Mouse (Mus musculus) lung, embryonic 15.5 days (tissue): ENCODE data around the gene Lysmd3. TPM values are rescaled to one million over a fixed set of nuclear protein-coding genes. Genes with fewer than 3 reads are reported as not detected.
A peak's percentile ranks its signal among the peaks of the same experiment; 100 is the strongest.

Experiments used
- ATAC-seq: fragments of 200-750 bp; cut with Nextera tagmentation; 2 replicates; pipeline ENCODE4 v1.8.0; 2017; ENCODE audit warnings: moderate number of reproducible peaks, borderline replicate concordance; ENCODE audit not compliant: low FRiP score, low TSS enrichment; ENCODE audit errors: extremely low read depth
- H3K27ac ChIP-seq: fragments of 300-500 bp; sonication (generic); 2 replicates; pipeline ENCODE4 v1.5.1; 2015; ENCODE audit warnings: moderate library complexity, mild to moderate bottlenecking, inconsistent platforms
- H3K27me3 ChIP-seq: fragments of 300-500 bp; sonication (generic); 2 replicates; pipeline ENCODE4 v1.6.1; 2015; ENCODE audit warnings: inconsistent platforms
- H3K36me3 ChIP-seq: fragments of 300-500 bp; sonication (generic); 2 replicates; pipeline ENCODE4 v1.6.1; 2015; ENCODE audit warnings: inconsistent platforms
- H3K4me1 ChIP-seq: fragments of 300-500 bp; sonication (generic); 2 replicates; pipeline ENCODE4 v1.6.1; 2015; ENCODE audit warnings: inconsistent platforms
- H3K4me2 ChIP-seq: fragments of 300-500 bp; sonication (generic); 2 replicates; pipeline ENCODE4 v1.6.1; 2015; ENCODE audit warnings: inconsistent platforms, mild to moderate bottlenecking, moderate library complexity
- H3K4me3 ChIP-seq: fragments of 300-500 bp; sonication (generic); 2 replicates; pipeline ENCODE4 v1.5.1; 2015; ENCODE audit warnings: mild to moderate bottlenecking, inconsistent platforms
- H3K9ac ChIP-seq: fragments of 300-500 bp; sonication (generic); 2 replicates; pipeline ENCODE4 v1.6.1; 2015; ENCODE audit warnings: inconsistent platforms
- H3K9me3 ChIP-seq: fragments of 300-500 bp; sonication (generic); 2 replicates; pipeline ENCODE4 v1.6.1; 2016; ENCODE audit warnings: inconsistent platforms
- WGBS: fragments of 180-500 bp; shearing (Covaris S2); methylation state at CpG from one replicate; pipeline ENCODE4 v1.1.7; 2015; 5-methylcytosine and 5-hydroxymethylcytosine counted together
- polyA plus RNA-seq: library from polyadenylated mRNA; unstranded; fragments of >200 nt; fragmentation: Nextera tagmentation; extraction: Ambion mirVana; gene quantifications from 2 replicates; pipeline ENCODE4 v1.2.1, GENCODE M21; 2015

The Lysmd3 gene
- polyA plus RNA-seq, 1 experiment from 2014 or later: 27.7 TPM

DNA sequence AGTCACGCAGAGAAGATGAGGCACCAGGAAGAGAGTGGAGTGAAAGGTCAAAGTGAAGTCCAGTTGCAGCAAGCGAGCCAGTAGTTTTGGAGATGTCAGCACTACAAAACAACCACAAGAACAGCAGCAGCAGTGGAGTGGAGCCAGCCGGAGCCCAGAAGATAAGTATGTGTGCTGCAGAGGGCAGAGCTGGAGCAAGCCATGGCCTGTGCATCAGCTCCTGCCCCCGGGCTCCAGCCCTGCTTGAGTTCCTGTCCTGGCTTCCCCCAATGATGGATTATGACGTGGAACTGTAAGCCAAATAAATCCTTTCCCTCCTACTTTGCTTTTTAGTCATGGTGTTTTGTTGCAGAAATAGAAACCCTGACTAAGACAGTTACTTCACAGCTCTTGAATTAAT is 26.8 kb downstream of the Lysmd3 start:
- no peaks in the 10 kb centered on the region for H3K9me3 ChIP-seq
- H3K27me3 ChIP-seq: no peaks in the 10 kb centered on the region
- no peak overlapping the region for H3K4me3 ChIP-seq
- WGBS: 69% methylated on average over 5 of the region's 5 CpGs
- no peak overlapping the region for H3K4me2 ChIP-seq
- H3K36me3 ChIP-seq: 0 out of 2 replicates have a peak, but pooled peaks cover 2% of the 10 kb centered on the region
- H3K9ac ChIP-seq: no peak overlapping the region
- no peak for ATAC-seq
- no peak overlapping the region for H3K27ac ChIP-seq
- no peaks in the 10 kb centered on the region for H3K4me1 ChIP-seq

GRCm38 (mm10) chr13:81684884-81685283 is 27.4 kb downstream of the Lysmd3 start:
- Histone ChIP-seq H3K4me3 (no peak overlapping the region), H3K4me1 (no peaks in the 10 kb centered on the region), H3K27me3 (no peaks in the 10 kb centered on the region), H3K36me3 (0 out of 2 replicates have a peak, but pooled peaks cover 5% of the 10 kb centered on the region), H3K9ac (no peak overlapping the region), H3K9me3 (no peaks in the 10 kb centered on the region), H3K27ac (no peak overlapping the region), H3K4me2 (no peak overlapping the region)
- 89% methylated on average over 3 of the region's 3 CpGs for WGBS
- ATAC-seq: no peak

DNA sequence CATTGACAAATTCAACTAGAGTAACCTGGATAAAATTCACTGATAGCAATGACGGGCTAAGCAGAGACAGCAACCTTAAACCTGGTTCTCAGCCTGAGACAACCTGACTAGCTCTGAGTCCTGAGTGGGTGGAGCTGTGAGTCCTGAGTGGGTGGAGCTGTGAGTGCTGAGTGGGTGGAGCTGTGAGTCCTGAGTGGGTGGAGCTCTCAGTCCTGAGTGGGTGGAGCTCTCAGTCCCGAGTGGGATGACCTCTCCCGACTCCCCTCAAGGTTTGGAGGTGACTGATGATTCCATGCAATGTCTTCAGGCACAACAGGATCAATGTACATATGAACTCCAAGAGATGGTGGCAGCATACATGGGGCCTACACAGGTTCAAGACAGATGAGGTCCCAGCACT is 32.1 kb downstream of the Lysmd3 start:
- H3K9ac ChIP-seq: no peak overlapping the region
- H3K4me2 ChIP-seq: no peak overlapping the region
- 0 out of 2 replicates have a peak, but pooled peaks cover 5% of the 10 kb centered on the region for H3K36me3 ChIP-seq
- 88% methylated on average over 3 of the region's 3 CpGs for WGBS
- H3K9me3 ChIP-seq: no peaks in the 10 kb centered on the region
- no peaks in the 10 kb centered on the region for H3K4me1 ChIP-seq
- no peaks in the 10 kb centered on the region for H3K27me3 ChIP-seq
- H3K4me3 ChIP-seq: no peak overlapping the region
- H3K27ac ChIP-seq: no peak overlapping the region
- ATAC-seq: no peak

DNA sequence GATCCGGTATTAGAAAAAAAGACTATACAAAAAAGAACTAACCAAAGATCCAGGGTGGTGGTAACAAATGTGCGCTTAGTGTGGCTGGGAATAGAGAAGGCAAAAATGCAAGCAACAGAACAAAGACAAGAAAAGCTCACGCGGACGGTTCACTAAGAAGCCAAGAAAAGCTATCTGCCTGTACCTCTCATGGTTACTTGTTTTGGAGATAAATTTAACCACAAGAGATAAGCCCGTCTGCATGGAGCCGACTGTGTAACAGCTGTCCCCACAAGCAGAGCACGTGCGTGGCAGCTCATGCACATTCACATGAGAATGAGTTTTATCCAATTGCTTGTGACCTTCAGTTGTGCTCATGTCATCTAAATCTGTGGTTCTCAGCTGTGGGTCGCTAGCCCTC is 33.0 kb downstream of the Lysmd3 start:
- Histone ChIP-seq H3K27ac (no peak overlapping the region), H3K4me3 (no peak overlapping the region), H3K4me1 (no peaks in the 10 kb centered on the region), H3K36me3 (0 out of 2 replicates have a peak, but pooled peaks cover 5% of the 10 kb centered on the region), H3K9ac (no peak overlapping the region), H3K9me3 (no peaks in the 10 kb centered on the region), H3K4me2 (no peak overlapping the region), H3K27me3 (no peaks in the 10 kb centered on the region)
- no peak for ATAC-seq
- 57% methylated on average over 10 of the region's 10 CpGs for WGBS

- Histone ChIP-seq H3K27me3 (no peaks in the 10 kb centered on the region), H3K4me1 (no peaks in the 10 kb centered on the region), H3K27ac (no peak overlapping the region), H3K9me3 (no peaks in the 10 kb centered on the region), H3K4me2 (no peak overlapping the region), H3K36me3 (0 out of 2 replicates have a peak, but pooled peaks cover 5% of the 10 kb centered on the region), H3K4me3 (no peak overlapping the region), H3K9ac (no peak overlapping the region)
- no peak; the same call in 1 of the 2 replicates for ATAC-seq
- 67% methylated on average over 9 of the region's 9 CpGs for WGBS
Observed at GRCm38 (mm10) chr13:81691606-81692005, 34.1 kb downstream of the Lysmd3 start.

DNA sequence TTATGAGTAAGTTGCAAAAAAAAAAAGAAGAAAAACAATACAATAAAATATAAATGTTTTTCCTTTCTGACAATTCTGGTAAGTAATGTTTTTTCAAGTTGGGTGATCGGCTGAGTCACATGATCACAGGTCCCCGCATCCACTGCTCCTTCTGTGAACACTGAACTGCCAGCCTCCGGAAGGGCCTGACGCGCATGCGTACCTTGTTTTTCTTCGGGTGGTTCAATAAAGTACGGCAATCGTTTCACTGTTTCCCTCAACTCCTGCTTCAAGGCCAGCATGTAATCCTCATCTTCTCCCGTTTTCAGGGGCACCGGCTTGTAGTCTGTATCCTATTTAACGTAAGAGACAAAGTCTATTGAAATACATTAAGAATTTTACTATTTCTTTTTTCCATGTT is 37.0 kb downstream of the Lysmd3 start:
- ATAC-seq: no peak
- H3K4me1 ChIP-seq: no peaks in the 10 kb centered on the region
- H3K4me2 ChIP-seq: no peak overlapping the region
- no peak overlapping the region for H3K27ac ChIP-seq
- H3K9ac ChIP-seq: no peak overlapping the region
- no peaks in the 10 kb centered on the region for H3K9me3 ChIP-seq
- H3K4me3 ChIP-seq: no peak overlapping the region
- H3K27me3 ChIP-seq: no peaks in the 10 kb centered on the region
- H3K36me3 ChIP-seq: 0 out of 2 replicates have a peak, but pooled peaks cover 2% of the 10 kb centered on the region
- WGBS: 95% methylated on average over 12 of the region's 12 CpGs

DNA sequence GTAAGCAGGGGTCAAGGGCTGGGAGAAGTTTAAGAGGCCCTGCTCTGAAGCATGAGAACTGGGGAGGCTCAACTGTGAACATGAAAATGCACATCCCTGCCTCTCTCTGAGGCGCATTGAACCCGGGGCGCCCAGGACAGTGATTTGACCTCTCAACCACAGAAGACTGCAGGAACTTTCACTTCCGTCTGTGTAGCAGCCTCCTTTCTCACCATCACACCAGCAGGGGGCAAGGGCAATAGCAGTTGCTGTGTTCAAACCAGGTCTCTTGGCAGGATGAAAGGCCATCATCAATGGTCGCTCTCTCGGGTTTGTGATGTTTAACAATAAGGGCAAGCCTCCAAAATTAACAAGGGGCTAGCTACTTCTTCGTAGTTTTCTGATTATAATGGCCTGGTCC is 45.7 kb downstream of the Lysmd3 start:
- Histone ChIP-seq H3K27ac (no peak overlapping the region), H3K4me1 (no peaks in the 10 kb centered on the region), H3K9me3 (no peaks in the 10 kb centered on the region), H3K9ac (no peak overlapping the region), H3K4me2 (no peak overlapping the region), H3K4me3 (no peak overlapping the region), H3K36me3 (no peaks in the 10 kb centered on the region), H3K27me3 (no peaks in the 10 kb centered on the region)
- 80% methylated on average over 7 of the region's 7 CpGs for WGBS
- ATAC-seq: no peak

DNA sequence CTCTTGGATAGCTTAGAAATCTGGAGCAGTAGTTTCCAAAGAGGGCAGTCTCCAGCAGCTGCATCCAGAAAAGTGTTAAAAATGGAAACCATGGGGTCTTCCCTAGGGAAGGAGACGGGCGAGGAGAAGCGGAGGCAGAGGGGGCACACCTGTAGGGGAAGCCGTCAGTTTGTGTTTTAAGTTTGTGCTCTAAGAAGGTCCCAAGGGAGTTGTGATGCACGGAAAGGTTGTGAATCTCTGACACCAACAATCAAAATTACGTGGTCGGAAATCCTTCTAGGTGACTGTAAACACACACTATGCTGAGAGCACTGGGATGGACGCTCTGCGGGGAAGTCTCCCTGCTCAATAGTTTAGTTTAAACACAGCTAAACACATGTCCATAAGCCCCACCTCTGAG is 46.2 kb downstream of the Lysmd3 start:
- H3K27ac ChIP-seq: no peak overlapping the region
- H3K9me3 ChIP-seq: no peaks in the 10 kb centered on the region
- WGBS: 74% methylated on average over 9 of the region's 9 CpGs
- H3K4me3 ChIP-seq: no peak overlapping the region
- H3K4me1 ChIP-seq: no peaks in the 10 kb centered on the region
- no peaks in the 10 kb centered on the region for H3K27me3 ChIP-seq
- H3K36me3 ChIP-seq: no peaks in the 10 kb centered on the region
- H3K9ac ChIP-seq: no peak overlapping the region
- no peak for ATAC-seq
- no peak overlapping the region for H3K4me2 ChIP-seq

GRCm38 (mm10) chr13:81706311-81706710 is 48.8 kb downstream of the Lysmd3 start:
- no peak overlapping the region for H3K27ac ChIP-seq
- no peaks in the 10 kb centered on the region for H3K36me3 ChIP-seq
- no peak overlapping the region for H3K4me2 ChIP-seq
- 95% methylated on average over 5 of the region's 5 CpGs for WGBS
- ATAC-seq: no peak
- H3K4me1 ChIP-seq: 0 out of 2 replicates have a peak, but pooled peaks cover 6% of the 10 kb centered on the region
- no peak overlapping the region for H3K9ac ChIP-seq
- H3K9me3 ChIP-seq: no peaks in the 10 kb centered on the region
- no peak overlapping the region for H3K4me3 ChIP-seq
- H3K27me3 ChIP-seq: no peaks in the 10 kb centered on the region

GRCm38 (mm10) chr13:81709805-81710204 is 52.3 kb downstream of the Lysmd3 start:
- H3K4me3 ChIP-seq: peak overlapping the region; percentile 97
- no peaks in the 10 kb centered on the region for H3K36me3 ChIP-seq
- H3K27me3 ChIP-seq: no peaks in the 10 kb centered on the region
- ATAC-seq: no peak
- H3K9ac ChIP-seq: 0 out of 2 replicates have a peak overlapping the region, but pooled peaks have one; percentile 66
- H3K4me2 ChIP-seq: peak overlapping the region; percentile 99
- no peak overlapping the region for H3K27ac ChIP-seq
- H3K9me3 ChIP-seq: no peaks in the 10 kb centered on the region
- peaks cover 13% of the 10 kb centered on the region for H3K4me1 ChIP-seq
- WGBS: 26% methylated on average over 4 of the region's 4 CpGs

- Histone ChIP-seq H3K36me3 (no peaks in the 10 kb centered on the region), H3K4me3 (peak overlapping the region; percentile 97), H3K4me2 (peak overlapping the region; percentile 99), H3K9ac (peak overlapping the region; percentile 66), H3K4me1 (peaks cover 13% of the 10 kb centered on the region), H3K27me3 (no peaks in the 10 kb centered on the region), H3K9me3 (no peaks in the 10 kb centered on the region), H3K27ac (0 out of 2 replicates have a peak overlapping the region, but pooled peaks have one; percentile 94)
- 0% methylated on average over 7 of the region's 7 CpGs for WGBS
- no peak for ATAC-seq
Observed at GRCm38 (mm10) chr13:81710266-81710665, 52.8 kb downstream of the Lysmd3 start.

DNA sequence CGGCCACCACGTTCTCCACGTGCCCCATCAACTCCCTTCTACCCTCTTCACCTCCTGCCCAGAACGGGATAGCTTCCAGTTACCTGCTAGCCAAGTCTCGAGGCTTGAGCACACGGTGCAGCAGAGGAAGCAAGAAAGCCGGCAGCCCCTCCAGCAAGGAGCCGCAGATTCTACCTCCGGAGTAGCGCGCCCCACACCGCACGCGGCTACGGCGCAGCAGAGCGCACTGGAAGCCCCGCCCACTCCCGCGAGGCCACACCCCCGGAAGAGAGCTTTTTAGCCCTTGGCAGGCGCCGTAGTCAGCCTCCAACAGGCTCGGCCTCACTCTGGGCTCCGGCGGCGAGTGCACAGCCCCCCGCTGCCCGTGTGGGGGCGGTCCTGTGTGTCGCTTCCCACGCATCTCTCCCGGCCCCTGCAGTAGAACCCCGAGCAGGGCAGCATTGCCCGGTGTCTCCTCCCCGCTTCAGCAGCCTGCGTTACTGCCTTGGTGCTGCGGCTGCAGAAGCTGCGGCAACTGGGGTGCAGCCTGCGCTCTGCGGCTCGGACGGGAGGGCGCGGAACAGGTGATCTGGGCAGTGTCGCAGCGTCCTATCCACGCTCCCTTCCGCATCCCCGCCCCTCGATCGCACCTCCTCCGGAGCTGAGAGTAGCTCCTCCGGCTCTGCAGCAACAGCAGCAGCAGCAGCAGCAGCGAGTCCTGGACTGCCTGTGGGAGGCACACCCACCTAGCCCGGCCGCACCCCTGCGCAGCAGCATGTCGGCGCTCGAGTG is 53.5 kb downstream of the Lysmd3 start, which contains the start of the genes Polr3g and Mblac2:
Gene Polr3g (minus strand): TSS at position 239 of the 771 bp plus-strand sequence.
Gene Mblac2 (plus strand): TSS at position 567 of the 771 bp plus-strand sequence.
- ATAC-seq: peak; percentile 98
- Histone ChIP-seq H3K27ac (peak within 1 kb of the TSS; percentile 94), H3K36me3 (no peaks in the 10 kb centered on the region), H3K9ac (peak within 1 kb of the TSS; percentile 66), H3K4me3 (peak within 1 kb of the TSS; percentile 97), H3K27me3 (no peaks in the 10 kb centered on the region), H3K4me1 (peaks cover 13% of the 10 kb centered on the region), H3K4me2 (peak within 1 kb of the TSS; percentile 99), H3K9me3 (no peaks in the 10 kb centered on the region)
- WGBS: under 1% methylated on average over 61 of the region's 61 CpGs
